Mouse (Mus musculus): Measurements from ENCODE around the gene Zranb1. TPM values are rescaled to one million over a fixed set of nuclear protein-coding genes. Genes with fewer than 3 reads are reported as not detected.

Zranb1 gene
- polyA plus RNA-seq, 1 experiment, result 4.2 TPM

DNA sequence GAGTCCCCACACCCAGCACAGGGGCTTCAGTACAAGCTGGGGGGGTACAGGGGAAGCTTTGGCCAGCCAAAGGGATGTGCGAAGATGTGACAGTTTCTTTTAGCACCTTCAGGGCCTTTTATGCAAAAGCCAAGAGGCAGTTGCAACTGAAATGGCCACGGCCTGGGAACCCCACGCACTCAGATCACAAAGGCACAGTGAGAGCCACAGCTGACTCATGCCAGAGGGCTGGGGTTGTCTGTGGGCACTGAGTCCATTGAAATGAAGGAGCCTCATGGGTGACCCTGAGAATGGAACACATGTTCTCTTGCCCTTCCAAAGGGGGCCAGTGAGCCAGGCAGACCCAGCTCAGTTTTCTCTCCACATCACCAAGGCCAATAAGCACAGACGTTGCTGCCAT, 77.7 kb downstream of the Zranb1 start:
- TF ChIP-seq POLR2A (IDR thresholded peaks at IDR 0.05; ENCODE audit: low read depth, low read length) (no peak), CTCF (IDR thresholded peaks at IDR 0.05; ENCODE audit: extremely low read depth, insufficient read depth, insufficient read length, insufficient replicate concordance) (no peak)
- Histone ChIP-seq H3K4me1 (ENCODE audit: control insufficient read depth, insufficient read depth, insufficient read length) (no peaks in the 10 kb centered on the region), H3K27ac (ENCODE audit: insufficient read depth, low read length) (no peak overlapping the region), H3K36me3 (ENCODE audit: control insufficient read depth, insufficient read depth, low read length) (no peaks in the 10 kb centered on the region), H3K4me3 (ENCODE audit: extremely low read depth, insufficient read depth, insufficient read length) (no peak overlapping the region), H3K27me3 (ENCODE audit: control insufficient read depth, insufficient read depth, low read length) (no peaks in the 10 kb centered on the region)
- DNase-seq (ENCODE audit: low read depth in 1 of 2, low spot score in 2 of 2), result no peak
- WGBS, result 88% methylated on average over 4 of the region's 4 CpGs

GRCm38 (mm10) chr7:133009676-133010075, 78.7 kb downstream of the Zranb1 start:
- no peak for TF ChIP-seq POLR2A (IDR thresholded peaks at IDR 0.05; ENCODE audit: low read depth, low read length)
- TF ChIP-seq CTCF (IDR thresholded peaks at IDR 0.05; ENCODE audit: extremely low read depth, insufficient read depth, insufficient read length, insufficient replicate concordance), result no peak
- WGBS, result 88% methylated on average over 8 of the region's 8 CpGs
- H3K36me3 ChIP-seq (ENCODE audit: control insufficient read depth, insufficient read depth, low read length), result no peaks in the 10 kb centered on the region
- H3K27ac ChIP-seq (ENCODE audit: insufficient read depth, low read length), result no peak overlapping the region
- no peak overlapping the region for H3K4me3 ChIP-seq (ENCODE audit: extremely low read depth, insufficient read depth, insufficient read length)
- H3K4me1 ChIP-seq (ENCODE audit: control insufficient read depth, insufficient read depth, insufficient read length), result no peaks in the 10 kb centered on the region
- H3K27me3 ChIP-seq (ENCODE audit: control insufficient read depth, insufficient read depth, low read length), result no peaks in the 10 kb centered on the region
- DNase-seq (ENCODE audit: low read depth in 1 of 2, low spot score in 2 of 2), result no peak

- Histone ChIP-seq H3K36me3 (ENCODE audit: control insufficient read depth, insufficient read depth, low read length) (no peaks in the 10 kb centered on the region), H3K27me3 (ENCODE audit: control insufficient read depth, insufficient read depth, low read length) (no peaks in the 10 kb centered on the region), H3K27ac (ENCODE audit: insufficient read depth, low read length) (no peak overlapping the region), H3K4me1 (ENCODE audit: control insufficient read depth, insufficient read depth, insufficient read length) (no peaks in the 10 kb centered on the region), H3K4me3 (ENCODE audit: extremely low read depth, insufficient read depth, insufficient read length) (no peak overlapping the region)
- 92% methylated on average over 3 of the region's 3 CpGs for WGBS
- DNase-seq (ENCODE audit: low read depth in 1 of 2, low spot score in 2 of 2), result no peak
- TF ChIP-seq CTCF (IDR thresholded peaks at IDR 0.05; ENCODE audit: extremely low read depth, insufficient read depth, insufficient read length, insufficient replicate concordance) (no peak), POLR2A (IDR thresholded peaks at IDR 0.05; ENCODE audit: low read depth, low read length) (no peak)
These were observed 79.5 kb downstream of the Zranb1 start for GRCm38 (mm10) chr7:133010477-133010876.

DNA sequence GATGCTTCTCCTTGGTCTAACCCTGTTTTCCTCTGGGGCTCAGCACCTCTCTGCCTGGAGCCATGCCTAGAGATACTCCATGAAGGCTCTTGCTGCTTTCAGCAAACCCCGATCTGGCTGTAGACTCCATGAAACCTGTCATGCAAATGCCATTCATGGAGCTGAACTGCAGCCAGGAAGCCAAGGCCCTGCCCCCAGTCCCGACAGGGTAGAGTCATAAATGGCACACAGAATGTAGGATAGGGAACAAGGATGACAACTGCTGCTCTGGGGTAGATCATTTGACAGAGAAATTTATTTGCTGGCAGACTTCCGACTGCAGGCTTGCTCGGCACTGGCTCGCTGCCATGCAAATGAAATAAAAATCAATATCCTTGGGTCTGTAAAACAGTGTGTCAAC, 80.2 kb downstream of the Zranb1 start:
- Histone ChIP-seq H3K27ac (ENCODE audit: insufficient read depth, low read length) (no peak overlapping the region), H3K27me3 (ENCODE audit: control insufficient read depth, insufficient read depth, low read length) (no peaks in the 10 kb centered on the region), H3K4me1 (ENCODE audit: control insufficient read depth, insufficient read depth, insufficient read length) (no peaks in the 10 kb centered on the region), H3K4me3 (ENCODE audit: extremely low read depth, insufficient read depth, insufficient read length) (no peak overlapping the region), H3K36me3 (ENCODE audit: control insufficient read depth, insufficient read depth, low read length) (no peaks in the 10 kb centered on the region)
- 88% methylated on average over 5 of the region's 5 CpGs for WGBS
- TF ChIP-seq POLR2A (IDR thresholded peaks at IDR 0.05; ENCODE audit: low read depth, low read length) (no peak), CTCF (IDR thresholded peaks at IDR 0.05; ENCODE audit: extremely low read depth, insufficient read depth, insufficient read length, insufficient replicate concordance) (no peak)
- DNase-seq (ENCODE audit: low read depth in 1 of 2, low spot score in 2 of 2), result no peak

- WGBS, result 81% methylated on average over 4 of the region's 4 CpGs
- no peak overlapping the region for H3K27ac ChIP-seq (ENCODE audit: insufficient read depth, low read length)
- no peak overlapping the region for H3K4me3 ChIP-seq (ENCODE audit: extremely low read depth, insufficient read depth, insufficient read length)
- no peaks in the 10 kb centered on the region for H3K27me3 ChIP-seq (ENCODE audit: control insufficient read depth, insufficient read depth, low read length)
- DNase-seq (ENCODE audit: low read depth in 1 of 2, low spot score in 2 of 2), result no peak
- TF ChIP-seq CTCF (IDR thresholded peaks at IDR 0.05; ENCODE audit: extremely low read depth, insufficient read depth, insufficient read length, insufficient replicate concordance) (no peak), POLR2A (IDR thresholded peaks at IDR 0.05; ENCODE audit: low read depth, low read length) (no peak)
- H3K36me3 ChIP-seq (ENCODE audit: control insufficient read depth, insufficient read depth, low read length), result no peaks in the 10 kb centered on the region
- no peaks in the 10 kb centered on the region for H3K4me1 ChIP-seq (ENCODE audit: control insufficient read depth, insufficient read depth, insufficient read length)
These were observed 80.7 kb downstream of the Zranb1 start for GRCm38 (mm10) chr7:133011611-133012010.

GRCm38 (mm10) chr7:133012637-133013366, 81.9 kb downstream of the Zranb1 start:
- no peak for TF ChIP-seq POLR2A (IDR thresholded peaks at IDR 0.05; ENCODE audit: low read depth, low read length)
- no peak for TF ChIP-seq CTCF (IDR thresholded peaks at IDR 0.05; ENCODE audit: extremely low read depth, insufficient read depth, insufficient read length, insufficient replicate concordance)
- Histone ChIP-seq H3K4me1 (ENCODE audit: control insufficient read depth, insufficient read depth, insufficient read length) (no peaks in the 10 kb centered on the region), H3K27me3 (ENCODE audit: control insufficient read depth, insufficient read depth, low read length) (no peaks in the 10 kb centered on the region), H3K36me3 (ENCODE audit: control insufficient read depth, insufficient read depth, low read length) (no peaks in the 10 kb centered on the region), H3K4me3 (ENCODE audit: extremely low read depth, insufficient read depth, insufficient read length) (no peak overlapping the region), H3K27ac (ENCODE audit: insufficient read depth, low read length) (no peak overlapping the region)
- WGBS, result 76% methylated on average over 14 of the region's 14 CpGs
- no peak for DNase-seq (ENCODE audit: low read depth in 1 of 2, low spot score in 2 of 2)

- Histone ChIP-seq H3K27me3 (ENCODE audit: control insufficient read depth, insufficient read depth, low read length) (no peaks in the 10 kb centered on the region), H3K36me3 (ENCODE audit: control insufficient read depth, insufficient read depth, low read length) (no peaks in the 10 kb centered on the region), H3K4me1 (ENCODE audit: control insufficient read depth, insufficient read depth, insufficient read length) (no peaks in the 10 kb centered on the region), H3K27ac (ENCODE audit: insufficient read depth, low read length) (no peak overlapping the region), H3K4me3 (ENCODE audit: extremely low read depth, insufficient read depth, insufficient read length) (no peak overlapping the region)
- no peak for DNase-seq (ENCODE audit: low read depth in 1 of 2, low spot score in 2 of 2)
- 95% methylated on average over 10 of the region's 10 CpGs for WGBS
- TF ChIP-seq CTCF (IDR thresholded peaks at IDR 0.05; ENCODE audit: extremely low read depth, insufficient read depth, insufficient read length, insufficient replicate concordance) (no peak), POLR2A (IDR thresholded peaks at IDR 0.05; ENCODE audit: low read depth, low read length) (no peak)
These were observed 83.0 kb downstream of the Zranb1 start for GRCm38 (mm10) chr7:133013923-133014322.

Data from spleen, adult 2 months (tissue).